In genomic region chr11:100191820-100192219, GRCm38 (mm10) we compare ENCODE assay signal across 24 mouse cellular contexts. TPM values are rescaled to one million over a fixed set of nuclear protein-coding genes. Genes with fewer than 3 reads are reported as not detected.
"Had no signal": no experiment of that assay in that cellular context is flagged by ENCODE, and none has a peak within 500 bp of the region (broad histone marks: within the 10 kb centered on the region; RNA-seq: fewer than 3 reads in every experiment).

No protein-coding gene starts in this region.

- DNase-seq: retina, postnatal 1 day; right cerebral cortex, adult 18-20 months; right cerebral cortex, postnatal 14 days; right cerebral cortex, postnatal 25 days; right cerebral cortex, postnatal 4 days; spleen, adult 18-20 months; thymus, adult 18-20 months; thymus, adult 2 months; thymus, postnatal 14 days; thymus, postnatal 25 days; thymus, postnatal 36 days; thymus, postnatal 4 days had no signal

RNA-seq across cellular contexts. Expression of gene Krt9, which starts 1.2 kb away (rescaled TPM):
- polyA plus RNA-seq: neural tube, embryonic 13.5 days; small intestine, adult 2 months; spleen, adult 2 months; stomach, embryonic 14.5 days; stomach, embryonic 15.5 days; stomach, embryonic 16.5 days; stomach, postnatal 0 days; testis, adult 2 months; urinary bladder, adult 2 months had no signal

RNA-seq across cellular contexts. Expression of gene Krt14, which starts 15.5 kb away (rescaled TPM):
- polyA plus RNA-seq: small intestine, adult 2 months; spleen, adult 2 months; testis, adult 2 months had no signal

RNA-seq across cellular contexts. Expression of gene Krt15, which starts 56.1 kb away (rescaled TPM):
- polyA plus RNA-seq: neural tube, embryonic 14.5 days; spleen, adult 2 months had no signal

RNA-seq across cellular contexts. Expression of gene Krt16, which starts 56.9 kb away (rescaled TPM):
- polyA plus RNA-seq: neural tube, embryonic 12.5 days; neural tube, embryonic 13.5 days; neural tube, embryonic 14.5 days; neural tube, embryonic 15.5 days; small intestine, adult 2 months; spleen, adult 2 months; testis, adult 2 months; urinary bladder, adult 2 months had no signal
